Mouse (Mus musculus) urinary bladder, postnatal 10 days (tissue): ENCODE data around the gene Rnf224.

Experiments
- DNase-seq: peaks from one replicate; pipeline ENCODE4 v3.0.0; 2022; ENCODE audit warnings: low spot score

Rnf224 gene

DNA sequence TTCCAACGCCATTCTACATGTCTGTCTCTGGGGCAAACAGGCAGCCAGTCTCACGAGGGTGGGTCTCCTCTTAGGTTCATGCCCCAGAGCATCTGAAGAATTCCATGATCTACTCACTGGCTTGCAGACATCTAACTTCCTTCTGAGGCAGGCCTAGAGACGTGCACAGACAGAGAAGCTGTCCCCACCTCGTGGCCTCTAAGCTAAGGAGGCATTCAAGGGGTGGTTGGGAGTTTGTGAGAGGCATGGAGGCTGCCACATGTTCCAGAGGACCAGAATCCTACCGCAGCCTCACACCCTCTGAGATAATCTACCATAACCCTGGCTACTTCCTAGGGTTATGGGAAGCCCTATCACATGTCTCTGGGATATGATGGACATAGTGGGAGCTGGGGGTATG is 42.6 kb downstream of the Rnf224 start:
- no peak for DNase-seq

GRCm38 (mm10) chr2:25193330-25193770 is 43.2 kb downstream of the Rnf224 start:
- DNase-seq: no peak

GRCm38 (mm10) chr2:25187841-25188240 is 48.7 kb downstream of the Rnf224 start:
- no peak for DNase-seq

DNA sequence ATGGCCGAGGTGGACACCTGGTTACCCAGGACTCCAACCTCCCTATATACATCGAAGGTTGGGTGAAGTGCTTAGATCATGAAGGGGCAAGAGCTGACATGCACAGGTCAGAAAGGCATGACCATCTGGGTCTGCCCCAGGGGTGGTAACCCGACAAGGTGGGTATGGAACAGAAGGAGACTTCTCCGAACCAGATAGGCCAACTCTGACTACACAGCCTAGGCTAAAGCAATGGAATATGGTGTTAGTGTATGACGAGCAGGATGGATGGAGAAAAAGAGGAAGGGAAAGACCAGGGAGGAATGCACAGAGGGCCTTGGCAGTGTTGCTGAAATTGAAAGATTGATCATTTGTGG is 50.0 kb downstream of the Rnf224 start:
- DNase-seq: no peak

DNA sequence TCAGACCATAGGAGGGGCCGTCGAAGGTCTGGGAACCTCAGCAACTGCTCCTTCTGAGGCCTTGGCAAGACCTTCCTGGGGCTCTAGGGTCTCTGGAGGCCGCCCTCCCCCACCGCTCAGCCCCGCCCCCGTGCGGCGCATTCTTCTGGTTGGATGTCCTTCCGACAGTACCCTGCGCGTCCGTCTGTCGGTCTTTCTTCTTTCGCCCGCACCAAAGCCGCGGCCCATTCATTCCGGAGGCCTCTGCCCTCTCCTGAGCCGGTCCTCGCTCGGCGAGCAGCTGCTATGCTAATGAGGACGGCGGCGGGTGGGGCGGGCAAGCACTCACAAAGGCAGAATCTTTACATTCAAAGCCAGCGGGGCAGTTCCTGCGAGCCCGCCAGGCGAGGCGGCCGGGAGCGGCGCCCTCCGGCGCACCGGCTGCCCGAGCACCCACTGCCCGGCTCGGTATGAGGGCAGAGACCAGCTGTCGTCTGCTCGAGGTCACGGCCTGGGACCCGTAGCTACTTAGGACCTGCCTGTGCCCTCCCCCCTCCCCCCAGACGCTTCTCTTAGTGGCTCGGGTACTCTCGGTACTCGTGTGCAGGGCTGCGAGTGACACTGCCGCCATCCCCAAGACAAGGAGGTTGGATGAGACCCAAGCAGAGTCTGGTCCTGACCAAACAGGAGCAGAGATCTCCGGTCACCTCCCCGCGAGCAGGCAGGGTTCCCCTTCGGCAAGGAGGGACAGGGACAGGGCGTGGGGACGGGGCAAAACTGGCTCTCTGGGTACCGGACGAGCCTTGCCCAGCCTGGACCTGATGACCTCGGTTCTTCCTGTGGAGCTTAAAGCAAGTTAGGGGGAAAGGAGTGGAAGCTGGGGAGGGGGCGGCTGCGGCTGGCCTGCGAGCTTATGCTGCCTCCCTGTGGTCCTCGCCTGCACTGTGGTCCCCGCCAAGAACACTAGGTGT is 50.7 kb downstream of the Rnf224 start:
- no peak for DNase-seq

GRCm38 (mm10) chr2:25184496-25184895 is 52.1 kb downstream of the Rnf224 start:
- no peak for DNase-seq
